Mouse (Mus musculus): ENCODE measurements around the gene Ank3.

DNA sequence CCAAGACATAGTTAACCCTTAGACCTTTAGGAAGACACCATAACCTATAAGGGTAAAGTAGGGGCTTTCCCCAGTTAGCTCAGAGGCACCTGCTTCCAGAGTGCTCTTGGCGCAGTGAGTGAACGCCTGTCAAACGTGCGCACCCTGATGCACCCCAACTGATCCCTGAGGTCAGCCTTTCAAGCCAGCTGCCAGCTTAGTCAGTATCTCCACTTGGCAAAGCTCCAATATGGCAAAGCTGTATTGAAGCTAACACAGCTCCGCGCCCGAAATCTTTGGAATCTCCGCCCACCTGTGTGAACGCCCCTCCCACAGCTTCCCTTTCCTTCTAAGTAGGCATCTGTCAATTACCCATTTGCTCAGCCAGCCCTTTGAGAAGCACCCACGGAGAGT lies 662.1 kb downstream of the Ank3 start:
- TF ChIP-seq CTCF (IDR thresholded peaks at IDR 0.05; ENCODE audit: extremely low read depth, insufficient read length, insufficient replicate concordance, low read depth, low read length) (no peak), POLR2A (IDR thresholded peaks at IDR 0.05; ENCODE audit: low read depth, low read length) (no peak)
